Mouse (Mus musculus): ENCODE measurements around the gene Camkk1.

The Camkk1 gene

GRCm38 (mm10) chr11:73014831-73015344, 3.9 kb upstream of the Camkk1 start:
- no peak for DNase-seq (ENCODE audit: low spot score)

- DNase-seq (ENCODE audit: low spot score), result no peak
Observed at GRCm38 (mm10) chr11:73015391-73016102, 3.3 kb upstream of the Camkk1 start.

- no peak for DNase-seq (ENCODE audit: low spot score)
Observed at GRCm38 (mm10) chr11:73016103-73016420, 2.7 kb upstream of the Camkk1 start.

- peak; percentile 37 for DNase-seq (ENCODE audit: low spot score)
Observed at GRCm38 (mm10) chr11:73019147-73019795, 463 bp downstream of the Camkk1 start.

- DNase-seq (ENCODE audit: low spot score), result no peak
Observed at GRCm38 (mm10) chr11:73020953-73021800, 2.4 kb downstream of the Camkk1 start.

GRCm38 (mm10) chr11:73023099-73023498, 4.3 kb downstream of the Camkk1 start:
- DNase-seq (ENCODE audit: low spot score), result no peak

GRCm38 (mm10) chr11:73023827-73024226, 5.0 kb downstream of the Camkk1 start:
- no peak for DNase-seq (ENCODE audit: low spot score)

- DNase-seq (ENCODE audit: low spot score), result no peak
Observed at GRCm38 (mm10) chr11:73024236-73024904, 5.6 kb downstream of the Camkk1 start.

GRCm38 (mm10) chr11:73026961-73027360, 8.2 kb downstream of the Camkk1 start:
- DNase-seq (ENCODE audit: low spot score), result no peak

GRCm38 (mm10) chr11:73030821-73031498, 12.2 kb downstream of the Camkk1 start:
- peak; percentile 94 for DNase-seq (ENCODE audit: low spot score)

- DNase-seq (ENCODE audit: low spot score), result no peak
Observed at GRCm38 (mm10) chr11:73031536-73031935, 12.7 kb downstream of the Camkk1 start.

- DNase-seq (ENCODE audit: low spot score), result no peak
Observed at GRCm38 (mm10) chr11:73036077-73036476, 17.3 kb downstream of the Camkk1 start.

GRCm38 (mm10) chr11:73036889-73037288, 18.1 kb downstream of the Camkk1 start:
- DNase-seq (ENCODE audit: low spot score), result no peak

GRCm38 (mm10) chr11:73037691-73038090, 18.9 kb downstream of the Camkk1 start:
- no peak for DNase-seq (ENCODE audit: low spot score)

- DNase-seq (ENCODE audit: low spot score), result peak; percentile 85
Observed at GRCm38 (mm10) chr11:73039102-73039799, 20.4 kb downstream of the Camkk1 start.

- DNase-seq (ENCODE audit: low spot score), result no peak
Observed at GRCm38 (mm10) chr11:73044229-73044755, 25.5 kb downstream of the Camkk1 start.

- DNase-seq (ENCODE audit: low spot score), result no peak
Observed at GRCm38 (mm10) chr11:73044789-73045188, 26.0 kb downstream of the Camkk1 start.

GRCm38 (mm10) chr11:73047542-73047996, 28.8 kb downstream of the Camkk1 start, which contains the start of gene Ncbp3:
Gene Ncbp3, plus strand, starts transcription at chr11:73047783.
- peak; percentile 98 for DNase-seq (ENCODE audit: low spot score)

GRCm38 (mm10) chr11:73048030-73048876, 29.4 kb downstream of the Camkk1 start:
- peak; percentile 64 for DNase-seq (ENCODE audit: low spot score)

Measured in embryo, embryonic 10.5 days (tissue).